Mouse (Mus musculus): Measurements from ENCODE around the gene Fgfr2. TPM values are rescaled to one million over a fixed set of nuclear protein-coding genes. Genes with fewer than 3 reads are reported as not detected.

Gene Fgfr2
- polyA plus RNA-seq, 1 experiment from 2014 or later = 18.5 TPM

- WGBS (ENCODE audit: insufficient replicate concordance) = 83% methylated on average over 4 of the region's 4 CpGs
- H3K27me3 ChIP-seq (replicated peaks) = no peaks in the 10 kb centered on the region
- H3K9ac ChIP-seq = no peak overlapping the region
- H3K4me1 ChIP-seq = 0 out of 2 replicates have a peak, but pooled peaks cover 6% of the 10 kb centered on the region
- no peak overlapping the region for H3K4me2 ChIP-seq
- no peak overlapping the region for H3K27ac ChIP-seq
- no peaks in the 10 kb centered on the region for H3K9me3 ChIP-seq (replicated peaks)
- ATAC-seq = no peak
- H3K4me3 ChIP-seq = no peak overlapping the region
- no peaks in the 10 kb centered on the region for H3K36me3 ChIP-seq
Observed at GRCm38 (mm10) chr7:130634259-130634871, 2488.8 kb downstream of the Fgfr2 start.

DNA sequence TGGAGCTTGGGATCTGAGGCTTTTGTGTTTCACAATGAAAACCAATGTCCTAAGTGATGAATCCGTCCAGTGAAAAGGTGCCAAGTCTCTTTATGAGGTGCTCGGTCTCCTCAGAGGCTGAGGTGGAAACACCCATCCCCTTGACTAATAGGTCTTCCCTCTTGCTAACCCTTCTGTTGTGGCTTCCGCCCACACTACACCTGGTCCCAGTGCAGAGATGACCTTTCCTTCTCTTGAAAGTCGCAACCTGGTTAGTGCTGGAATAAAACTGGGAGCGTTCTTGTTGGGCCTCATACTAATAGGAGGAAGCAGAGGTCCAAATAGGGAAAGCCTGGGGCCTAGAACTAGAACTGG, 2490.8 kb downstream of the Fgfr2 start:
- H3K4me1 ChIP-seq = 0 out of 2 replicates have a peak, but pooled peaks cover 6% of the 10 kb centered on the region
- no peaks in the 10 kb centered on the region for H3K9me3 ChIP-seq (replicated peaks)
- no peak overlapping the region for H3K9ac ChIP-seq
- H3K4me3 ChIP-seq = no peak overlapping the region
- WGBS (ENCODE audit: insufficient replicate concordance) = 68% methylated on average over 5 of the region's 5 CpGs
- no peaks in the 10 kb centered on the region for H3K36me3 ChIP-seq
- H3K4me2 ChIP-seq = no peak overlapping the region
- no peak overlapping the region for H3K27ac ChIP-seq
- ATAC-seq = no peak
- no peaks in the 10 kb centered on the region for H3K27me3 ChIP-seq (replicated peaks)

DNA sequence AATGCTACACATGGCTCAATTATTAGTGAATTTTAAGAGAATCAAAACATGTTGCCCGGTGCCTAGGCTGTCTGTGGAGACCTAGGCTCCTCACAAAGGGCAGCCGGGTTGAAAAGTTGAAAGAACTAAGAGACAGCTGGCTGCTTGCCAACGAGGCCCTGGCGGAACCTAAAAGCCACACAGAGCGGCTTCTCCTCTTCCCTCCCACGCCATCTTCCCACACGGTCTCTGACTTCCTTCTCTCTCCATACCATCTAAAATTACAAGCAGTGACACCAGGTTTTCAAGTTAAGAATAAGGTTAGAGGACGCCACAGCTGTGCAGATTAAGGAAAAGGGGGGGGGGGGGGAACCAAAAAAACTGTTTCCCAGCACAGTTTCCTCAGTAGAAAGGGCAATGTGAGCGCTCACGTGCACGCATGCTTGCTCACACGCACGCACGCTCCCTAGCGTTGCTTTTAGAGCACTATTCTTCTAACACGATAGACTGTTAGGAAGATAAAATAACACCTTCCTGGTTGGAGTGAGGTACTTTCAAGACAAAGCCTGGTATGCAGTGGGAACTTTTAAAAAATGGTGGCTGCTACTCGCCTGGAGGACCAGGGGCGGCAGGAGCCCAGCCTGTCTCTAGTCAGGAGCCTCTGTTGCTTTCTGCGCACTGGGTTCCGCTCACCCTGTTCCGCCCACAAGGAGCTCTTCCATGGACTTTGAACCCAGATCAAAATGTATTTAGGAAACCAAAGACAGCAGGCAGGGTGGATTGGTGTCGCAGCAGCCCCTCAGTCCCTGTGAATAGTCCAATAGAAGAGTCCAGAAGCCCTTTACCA, 2491.4 kb downstream of the Fgfr2 start:
- 0 out of 2 replicates have a peak, but pooled peaks cover 6% of the 10 kb centered on the region for H3K4me1 ChIP-seq
- no peaks in the 10 kb centered on the region for H3K27me3 ChIP-seq (replicated peaks)
- H3K4me2 ChIP-seq = no peak overlapping the region
- WGBS (ENCODE audit: insufficient replicate concordance) = 65% methylated on average over 22 of the region's 22 CpGs
- no peak overlapping the region for H3K9ac ChIP-seq
- no peaks in the 10 kb centered on the region for H3K36me3 ChIP-seq
- ATAC-seq = no peak
- no peak overlapping the region for H3K4me3 ChIP-seq
- no peaks in the 10 kb centered on the region for H3K9me3 ChIP-seq (replicated peaks)
- no peak overlapping the region for H3K27ac ChIP-seq

DNA sequence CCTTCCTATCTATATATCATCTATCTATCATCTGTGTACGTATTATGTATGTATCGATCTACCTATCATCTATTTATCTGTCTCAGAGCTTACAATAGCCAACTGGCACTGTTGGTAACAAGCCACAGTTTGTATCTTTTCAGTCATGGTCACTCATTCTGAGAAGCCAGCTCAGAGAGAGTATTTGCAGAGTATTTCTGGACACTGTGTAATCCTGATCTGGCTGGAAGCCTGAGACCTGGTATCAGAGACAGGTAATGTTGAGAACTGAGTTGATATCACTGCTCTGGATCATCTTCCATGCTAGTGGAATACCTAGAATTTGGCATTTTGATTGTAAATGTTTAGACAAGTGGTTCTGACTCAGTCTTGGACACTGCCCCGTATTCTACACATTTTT, 2492.2 kb downstream of the Fgfr2 start:
- no peaks in the 10 kb centered on the region for H3K36me3 ChIP-seq
- H3K9me3 ChIP-seq (replicated peaks) = no peaks in the 10 kb centered on the region
- 0 out of 2 replicates have a peak, but pooled peaks cover 6% of the 10 kb centered on the region for H3K4me1 ChIP-seq
- 73% methylated on average over 3 of the region's 3 CpGs for WGBS (ENCODE audit: insufficient replicate concordance)
- no peak for ATAC-seq
- H3K4me3 ChIP-seq = no peak overlapping the region
- H3K9ac ChIP-seq = no peak overlapping the region
- H3K27ac ChIP-seq = no peak overlapping the region
- H3K4me2 ChIP-seq = no peak overlapping the region
- no peaks in the 10 kb centered on the region for H3K27me3 ChIP-seq (replicated peaks)

- H3K36me3 ChIP-seq = no peaks in the 10 kb centered on the region
- H3K9me3 ChIP-seq (replicated peaks) = no peaks in the 10 kb centered on the region
- ATAC-seq = no peak
- WGBS (ENCODE audit: insufficient replicate concordance) = 63% methylated on average over 7 of the region's 7 CpGs
- no peaks in the 10 kb centered on the region for H3K27me3 ChIP-seq (replicated peaks)
- H3K27ac ChIP-seq = no peak overlapping the region
- no peak overlapping the region for H3K4me3 ChIP-seq
- 0 out of 2 replicates have a peak, but pooled peaks cover 6% of the 10 kb centered on the region for H3K4me1 ChIP-seq
- no peak overlapping the region for H3K9ac ChIP-seq
- H3K4me2 ChIP-seq = no peak overlapping the region
Observed at GRCm38 (mm10) chr7:130629999-130630398, 2493.2 kb downstream of the Fgfr2 start.

- Histone ChIP-seq H3K4me3 (no peak overlapping the region), H3K4me2 (no peak overlapping the region), H3K9me3 (replicated peaks) (no peaks in the 10 kb centered on the region), H3K4me1 (0 out of 2 replicates have a peak, but pooled peaks cover 6% of the 10 kb centered on the region), H3K36me3 (no peaks in the 10 kb centered on the region), H3K9ac (no peak overlapping the region), H3K27me3 (replicated peaks) (no peaks in the 10 kb centered on the region), H3K27ac (no peak overlapping the region)
- WGBS (ENCODE audit: insufficient replicate concordance) = 28% methylated on average over 1 of the region's 1 CpGs
- ATAC-seq = no peak
Observed at GRCm38 (mm10) chr7:130628601-130629000, 2494.5 kb downstream of the Fgfr2 start.

- Histone ChIP-seq H3K4me2 (no peak overlapping the region), H3K27me3 (replicated peaks) (no peaks in the 10 kb centered on the region), H3K9me3 (replicated peaks) (no peaks in the 10 kb centered on the region), H3K4me1 (no peaks in the 10 kb centered on the region), H3K36me3 (no peaks in the 10 kb centered on the region), H3K4me3 (no peak overlapping the region), H3K9ac (no peak overlapping the region), H3K27ac (no peak overlapping the region)
- no peak for ATAC-seq
- 72% methylated on average over 7 of the region's 7 CpGs for WGBS (ENCODE audit: insufficient replicate concordance)
Observed at GRCm38 (mm10) chr7:130625361-130625760, 2497.8 kb downstream of the Fgfr2 start.

DNA sequence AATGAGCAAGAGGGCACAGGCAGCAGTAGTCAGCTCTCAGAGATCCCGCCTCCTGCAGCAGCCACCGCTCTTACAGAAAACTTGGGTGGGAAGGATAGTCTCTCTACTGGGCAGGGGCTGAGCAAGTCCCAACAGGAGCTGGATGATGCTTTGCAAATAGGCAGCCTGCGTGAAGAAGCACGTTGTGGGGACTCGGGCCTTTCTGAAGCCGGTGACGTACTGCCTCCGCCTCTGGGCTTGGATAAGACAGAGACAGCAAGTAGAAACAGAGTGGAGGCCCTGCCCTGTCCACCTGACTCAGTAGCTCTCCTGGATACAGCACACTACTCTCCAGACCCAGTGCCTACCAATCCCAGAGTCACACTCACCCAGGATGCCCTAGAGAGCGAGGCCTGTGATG, 2498.9 kb downstream of the Fgfr2 start:
- Histone ChIP-seq H3K4me3 (no peak overlapping the region), H3K4me2 (no peak overlapping the region), H3K27me3 (replicated peaks) (no peaks in the 10 kb centered on the region), H3K9me3 (replicated peaks) (no peaks in the 10 kb centered on the region), H3K27ac (no peak overlapping the region), H3K4me1 (no peaks in the 10 kb centered on the region), H3K9ac (no peak overlapping the region), H3K36me3 (no peaks in the 10 kb centered on the region)
- ATAC-seq = no peak
- 74% methylated on average over 9 of the region's 9 CpGs for WGBS (ENCODE audit: insufficient replicate concordance)

DNA sequence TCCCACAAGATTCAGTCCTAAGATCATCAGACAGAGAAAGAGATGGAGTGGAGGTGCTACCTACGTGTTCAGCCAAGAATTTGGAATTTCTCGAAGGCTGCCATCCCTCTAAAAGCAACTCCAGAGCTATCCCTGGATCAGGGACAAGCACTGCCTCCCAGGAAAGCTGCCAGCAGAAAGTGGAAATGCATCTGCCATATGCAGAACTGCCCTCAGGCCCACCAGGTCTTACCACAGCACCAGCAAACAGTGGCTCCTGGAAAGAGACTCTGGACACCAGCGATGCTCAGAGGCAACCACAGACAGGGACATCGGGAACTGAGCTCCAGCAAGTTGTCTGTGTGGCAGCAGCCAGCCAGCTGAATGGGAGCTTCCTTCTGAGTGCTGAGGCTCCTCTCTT, 2500.8 kb downstream of the Fgfr2 start:
- no peak overlapping the region for H3K9ac ChIP-seq
- H3K9me3 ChIP-seq (replicated peaks) = no peaks in the 10 kb centered on the region
- H3K4me3 ChIP-seq = no peak overlapping the region
- WGBS (ENCODE audit: insufficient replicate concordance) = 66% methylated on average over 4 of the region's 4 CpGs
- no peak overlapping the region for H3K4me2 ChIP-seq
- H3K27ac ChIP-seq = no peak overlapping the region
- H3K4me1 ChIP-seq = no peaks in the 10 kb centered on the region
- H3K36me3 ChIP-seq = no peaks in the 10 kb centered on the region
- ATAC-seq = no peak
- no peaks in the 10 kb centered on the region for H3K27me3 ChIP-seq (replicated peaks)

GRCm38 (mm10) chr7:130621953-130622352, 2501.2 kb downstream of the Fgfr2 start:
- Histone ChIP-seq H3K27me3 (replicated peaks) (no peaks in the 10 kb centered on the region), H3K9me3 (replicated peaks) (no peaks in the 10 kb centered on the region), H3K27ac (no peak overlapping the region), H3K36me3 (no peaks in the 10 kb centered on the region), H3K4me3 (no peak overlapping the region), H3K4me2 (no peak overlapping the region), H3K9ac (no peak overlapping the region), H3K4me1 (no peaks in the 10 kb centered on the region)
- no peak for ATAC-seq
- WGBS (ENCODE audit: insufficient replicate concordance) = 35% methylated on average over 3 of the region's 3 CpGs

DNA sequence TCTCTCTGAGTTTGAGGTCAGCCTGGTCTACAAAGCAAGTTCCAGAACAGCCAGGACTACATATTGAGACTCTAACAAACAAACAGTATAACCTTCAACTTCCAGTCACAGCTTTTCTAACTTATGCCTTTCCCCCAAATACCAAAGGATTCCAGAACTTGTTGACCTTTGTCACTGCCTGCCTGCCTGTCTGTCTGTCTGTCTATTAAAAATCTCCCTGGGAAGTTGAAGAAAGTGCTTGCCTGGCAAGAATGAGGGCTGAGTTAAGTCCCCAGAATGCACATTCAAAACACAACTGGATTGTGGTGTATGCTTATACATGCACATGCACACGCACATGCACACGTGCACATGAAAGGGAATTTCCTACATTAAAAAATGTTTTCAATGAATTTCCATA, 2502.1 kb downstream of the Fgfr2 start:
- H3K27ac ChIP-seq = no peak overlapping the region
- H3K4me3 ChIP-seq = no peak overlapping the region
- no peak overlapping the region for H3K4me2 ChIP-seq
- no peak for ATAC-seq
- H3K27me3 ChIP-seq (replicated peaks) = no peaks in the 10 kb centered on the region
- no peaks in the 10 kb centered on the region for H3K36me3 ChIP-seq
- no peak overlapping the region for H3K9ac ChIP-seq
- H3K4me1 ChIP-seq = no peaks in the 10 kb centered on the region
- WGBS (ENCODE audit: insufficient replicate concordance) = 67% methylated on average over 2 of the region's 2 CpGs
- H3K9me3 ChIP-seq (replicated peaks) = no peaks in the 10 kb centered on the region

DNA sequence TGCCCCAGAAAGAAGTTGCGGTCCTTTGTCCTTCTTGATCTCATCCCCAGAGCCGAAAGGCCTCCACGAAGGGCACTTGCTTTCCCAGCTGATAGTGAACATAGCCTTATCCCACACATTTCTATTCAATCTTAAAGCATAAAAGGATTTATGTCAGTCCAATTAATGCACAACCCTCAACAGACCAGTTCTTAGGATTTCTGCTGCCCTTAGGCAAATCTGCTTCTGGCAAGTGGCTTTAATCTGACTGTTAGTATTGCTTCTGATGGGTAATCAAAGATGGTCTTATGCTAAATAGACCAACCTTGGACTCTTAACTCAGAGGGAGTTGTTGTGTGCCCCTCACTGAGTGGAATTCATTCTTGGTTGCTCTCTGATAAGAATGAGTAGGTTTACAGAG, 2505.6 kb downstream of the Fgfr2 start:
- Histone ChIP-seq H3K27me3 (replicated peaks) (no peaks in the 10 kb centered on the region), H3K9me3 (replicated peaks) (no peaks in the 10 kb centered on the region), H3K4me2 (no peak overlapping the region), H3K4me3 (no peak overlapping the region), H3K27ac (no peak overlapping the region), H3K4me1 (no peaks in the 10 kb centered on the region), H3K36me3 (no peaks in the 10 kb centered on the region), H3K9ac (no peak overlapping the region)
- no peak for ATAC-seq
- WGBS (ENCODE audit: insufficient replicate concordance) = 73% methylated on average over 3 of the region's 3 CpGs

Data from liver, embryonic 12.5 days (tissue).